Mouse (Mus musculus) lung, adult 10 weeks (tissue): Measurements from ENCODE around the gene Krt23. TPM values are rescaled to one million over a fixed set of nuclear protein-coding genes. Genes with fewer than 3 reads are reported as not detected.

Experiments
- polyA plus RNA-seq: library from polyadenylated mRNA; stranded (reverse); fragments of 350-450 nt; fragmentation: Illumina TruSeq; extraction: RNeasy Lipid Tissue Mini Kit (QIAGEN cat#74804); gene quantifications from one replicate; pipeline ENCODE4 v1.2.3, GENCODE M21; 2014; ENCODE audit warnings: low read depth, low replicate concordance; ENCODE audit not compliant: insufficient read depth

Krt23 gene
- polyA plus RNA-seq, result 18.8 TPM

GRCm38 (mm10) chr11:99492733-99493573, at the start of gene Krt23:
TSS of gene Krt23 (minus strand) at chr11:99493137.

DNA sequence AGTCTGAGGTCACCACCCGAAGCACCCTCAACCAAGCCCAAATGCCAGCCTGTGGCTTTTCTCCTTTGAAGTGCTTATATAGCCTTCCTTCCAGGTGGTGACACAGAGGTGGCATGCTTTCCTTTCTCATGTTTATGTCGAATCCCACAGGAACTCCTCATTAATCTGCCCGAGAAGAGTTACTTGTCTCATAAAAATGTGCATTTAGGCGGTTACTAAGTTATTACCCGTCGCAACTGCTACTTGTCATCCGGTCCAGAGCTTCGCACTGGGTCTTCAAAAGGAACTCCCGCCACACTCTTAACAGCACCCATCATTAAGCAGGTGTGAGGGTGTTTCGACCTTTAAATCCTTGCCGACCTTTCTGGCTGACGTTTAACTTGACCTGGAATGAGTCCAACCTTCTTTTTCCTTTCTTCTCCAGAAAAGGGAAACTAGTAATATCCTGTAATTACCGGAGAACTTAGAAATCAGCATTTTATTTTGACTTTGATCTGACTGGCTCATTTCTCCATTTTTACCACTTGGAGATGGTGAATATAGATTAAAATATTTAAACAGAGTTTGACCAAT, 28.4 kb upstream of the Krt23 start, which contains the start of gene Krt39:
Gene Krt39, minus strand, starts transcription at position 51 of the 573 bp plus-strand sequence.

GRCm38 (mm10) chr11:99437972-99438371, 55.0 kb downstream of the Krt23 start, which contains the start of gene Krt20:
TSS of gene Krt20 (minus strand) at chr11:99438150.

Other genes with a start within 250 kb of the Krt23 start
- 0.65 TPM for gene Krt222, start 249.1 kb downstream of the Krt23 start, polyA plus RNA-seq
- not detected for gene Krt24, start 207.9 kb downstream of the Krt23 start, polyA plus RNA-seq
- not detected for gene Krt25, start 170.2 kb downstream of the Krt23 start, polyA plus RNA-seq
- not detected for gene Krt26, start 155.2 kb downstream of the Krt23 start, polyA plus RNA-seq
- gene Krt27, start 142.0 kb downstream of the Krt23 start, polyA plus RNA-seq, result not detected
- gene Krt28, start 118.2 kb downstream of the Krt23 start, polyA plus RNA-seq, result not detected
- 7.6 TPM for gene Krt10, start 103.8 kb downstream of the Krt23 start, polyA plus RNA-seq
- gene Krt12, start 70.9 kb downstream of the Krt23 start, polyA plus RNA-seq, result not detected
- gene Krt20, start 55.0 kb downstream of the Krt23 start, polyA plus RNA-seq, result not detected
- not detected for gene Krt39, start 28.2 kb upstream of the Krt23 start, polyA plus RNA-seq
- not detected for gene Krt40, start 50.0 kb upstream of the Krt23 start, polyA plus RNA-seq
- gene Krtap3-3, start 57.7 kb upstream of the Krt23 start, polyA plus RNA-seq, result not detected
- not detected for gene Krtap3-2, start 63.7 kb upstream of the Krt23 start, polyA plus RNA-seq
- gene Gm11939, start 66.3 kb upstream of the Krt23 start, polyA plus RNA-seq, result not detected
- not detected for gene Krtap3-1, start 73.5 kb upstream of the Krt23 start, polyA plus RNA-seq
- not detected for gene Krtap1-5, start 87.9 kb upstream of the Krt23 start, polyA plus RNA-seq
- not detected for gene Krtap1-4, start 90.5 kb upstream of the Krt23 start, polyA plus RNA-seq
- not detected for gene Krtap1-3, start 98.2 kb upstream of the Krt23 start, polyA plus RNA-seq
- not detected for gene Krtap9-3, start 105.0 kb upstream of the Krt23 start, polyA plus RNA-seq
- not detected for gene Gm11938, start 110.2 kb upstream of the Krt23 start, polyA plus RNA-seq
- gene Gm11937, start 117.1 kb upstream of the Krt23 start, polyA plus RNA-seq, result not detected
- not detected for gene Krtap2-4, start 121.7 kb upstream of the Krt23 start, polyA plus RNA-seq
- gene Gm11562, start 127.3 kb upstream of the Krt23 start, polyA plus RNA-seq, result not detected
- not detected for gene Krtap4-1, start 135.1 kb upstream of the Krt23 start, polyA plus RNA-seq
- not detected for gene Krtap4-2, start 141.9 kb upstream of the Krt23 start, polyA plus RNA-seq
- not detected for gene Krtap4-7, start 151.0 kb upstream of the Krt23 start, polyA plus RNA-seq
- not detected for gene Gm11555, start 157.1 kb upstream of the Krt23 start, polyA plus RNA-seq
- not detected for gene Gm11563, start 165.8 kb upstream of the Krt23 start, polyA plus RNA-seq
- gene Krtap4-6, start 172.8 kb upstream of the Krt23 start, polyA plus RNA-seq, result not detected
- gene Gm14190, start 197.6 kb upstream of the Krt23 start, polyA plus RNA-seq, result not detected
- gene Gm14180, start 241.2 kb upstream of the Krt23 start, polyA plus RNA-seq, result not detected